Mouse (Mus musculus): ENCODE measurements around the gene 4930505A04Rik.
"Not testable (repeated sequence)": the region's sequence is repeated elsewhere in the genome, so short reads cannot be mapped to it uniquely, and the experiment has no call there.

4930505A04Rik gene

GRCm38 (mm10) chr11:30471751-30472593 is at the start of gene 4930505A04Rik:
Gene 4930505A04Rik (minus strand): TSS chr11:30471827.
- DNase-seq: peak; percentile 85

- no peak for DNase-seq
Observed at GRCm38 (mm10) chr11:30517133-30517532, 45.5 kb upstream of the 4930505A04Rik start.

DNA sequence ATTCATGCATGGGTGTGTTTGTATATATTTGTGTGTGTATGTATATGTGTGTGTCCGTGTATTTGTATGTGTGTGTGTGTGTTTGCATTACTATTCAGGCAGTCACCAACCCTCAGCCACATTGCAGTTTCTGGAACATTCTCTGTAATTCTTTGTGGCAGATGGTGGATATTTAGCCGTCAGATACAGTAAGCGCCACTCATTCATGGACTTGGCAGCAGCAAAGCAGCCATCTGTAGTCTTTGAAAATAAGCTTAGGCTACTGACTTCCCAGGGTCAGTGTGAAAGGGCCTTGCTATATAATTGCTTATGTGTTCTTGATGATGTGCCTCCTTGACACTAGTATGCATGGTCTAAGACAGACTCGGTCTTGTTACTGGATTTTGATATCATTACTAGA is 36.6 kb upstream of the 4930505A04Rik start:
- DNase-seq: no peak

- DNase-seq: no peak
Observed at GRCm38 (mm10) chr11:30498738-30499355, 27.2 kb upstream of the 4930505A04Rik start.

GRCm38 (mm10) chr11:30497151-30497550 is 25.5 kb upstream of the 4930505A04Rik start:
- DNase-seq: no peak

- no peak for DNase-seq
Observed at GRCm38 (mm10) chr11:30491515-30492260, 20.1 kb upstream of the 4930505A04Rik start.

- DNase-seq: no peak
Observed at GRCm38 (mm10) chr11:30488183-30488582, 16.6 kb upstream of the 4930505A04Rik start.

GRCm38 (mm10) chr11:30483286-30483685 is 11.7 kb upstream of the 4930505A04Rik start:
- DNase-seq: no peak

DNA sequence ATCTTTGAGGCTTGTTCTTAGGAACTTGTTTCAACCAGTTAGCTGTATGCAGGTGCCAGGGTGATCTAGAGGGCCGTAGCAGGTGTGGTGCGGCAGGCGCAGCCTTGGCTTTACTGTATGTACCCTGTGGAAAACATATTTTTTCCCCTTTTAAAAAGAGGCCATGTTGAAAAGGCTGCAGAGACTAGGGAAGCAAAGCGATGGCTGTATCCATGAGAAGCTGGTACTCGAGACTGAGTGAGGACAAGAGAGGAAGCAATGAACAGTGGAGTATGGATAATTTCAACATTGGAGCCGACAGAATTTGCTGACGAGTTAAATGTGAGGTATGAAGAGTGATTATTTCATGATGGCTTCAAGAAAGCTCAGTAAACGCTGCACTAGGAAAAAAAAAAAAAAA is 440 bp downstream of the 4930505A04Rik start:
- DNase-seq: no peak

DNA sequence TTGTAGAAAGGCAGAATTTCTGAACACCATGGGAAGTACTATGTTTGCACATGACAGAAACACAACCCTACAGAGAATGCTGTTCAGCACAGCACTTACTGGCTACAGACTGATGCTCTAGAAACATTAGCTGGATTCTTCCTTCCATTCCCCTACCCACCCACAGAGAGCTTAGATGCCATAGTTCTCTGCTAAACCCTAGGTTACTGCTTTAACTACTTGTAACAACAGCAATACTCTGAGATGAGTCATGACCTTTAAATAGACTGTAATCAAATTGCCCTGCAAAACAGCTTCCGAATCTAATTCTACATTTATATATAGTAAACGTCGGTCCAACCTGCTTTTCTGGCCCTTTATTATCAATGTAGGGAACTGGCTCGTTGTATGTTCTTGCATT is 17.3 kb downstream of the 4930505A04Rik start:
- no peak for DNase-seq

- no peak for DNase-seq
Observed at GRCm38 (mm10) chr11:30448126-30448525, 23.5 kb downstream of the 4930505A04Rik start.

DNA sequence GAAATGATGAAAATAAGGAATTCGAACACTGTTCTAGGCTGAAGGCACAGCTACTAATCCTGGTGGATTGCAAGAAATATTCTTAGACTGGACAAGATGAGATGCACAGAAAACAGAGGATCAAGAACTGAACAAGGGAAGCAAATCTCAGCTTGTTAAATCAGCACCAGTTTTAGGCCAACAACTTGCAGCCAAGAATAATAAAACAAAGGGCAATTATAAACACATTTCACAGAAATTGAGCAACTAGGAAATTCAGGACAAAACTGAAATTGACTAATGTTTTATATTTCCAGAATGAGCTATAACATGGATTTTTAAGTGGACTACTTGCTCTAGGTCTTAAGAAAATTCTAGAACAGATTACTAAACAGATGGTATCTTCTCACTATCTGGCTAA is 24.1 kb downstream of the 4930505A04Rik start:
- DNase-seq: no peak

- DNase-seq: not testable (repeated sequence)
Observed at GRCm38 (mm10) chr11:30444192-30444905, 27.3 kb downstream of the 4930505A04Rik start.

- no peak for DNase-seq
Observed at GRCm38 (mm10) chr11:30443746-30444145, 27.9 kb downstream of the 4930505A04Rik start.

- no peak for DNase-seq
Observed at GRCm38 (mm10) chr11:30433256-30433950, 38.2 kb downstream of the 4930505A04Rik start.

DNA sequence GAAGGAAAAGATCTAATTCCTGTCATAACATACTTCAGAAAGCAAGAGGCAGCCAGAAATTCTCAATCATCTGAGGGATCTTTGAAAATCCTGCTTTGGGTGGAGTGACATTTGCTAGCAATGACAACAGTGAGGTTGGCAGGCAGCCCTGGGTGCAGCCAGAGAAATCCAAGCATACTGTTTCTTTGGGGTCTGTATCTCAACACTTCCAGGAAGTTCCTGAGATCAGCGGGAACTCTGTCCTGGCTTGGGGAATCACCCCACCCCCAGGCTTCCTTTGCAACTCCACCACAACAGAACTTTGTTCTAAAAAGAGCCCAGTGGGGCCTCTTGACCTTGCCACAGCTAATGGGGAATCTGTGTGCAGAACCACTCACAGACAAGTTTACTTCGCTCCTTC is 66.0 kb downstream of the 4930505A04Rik start:
- DNase-seq: peak; percentile 14

DNA sequence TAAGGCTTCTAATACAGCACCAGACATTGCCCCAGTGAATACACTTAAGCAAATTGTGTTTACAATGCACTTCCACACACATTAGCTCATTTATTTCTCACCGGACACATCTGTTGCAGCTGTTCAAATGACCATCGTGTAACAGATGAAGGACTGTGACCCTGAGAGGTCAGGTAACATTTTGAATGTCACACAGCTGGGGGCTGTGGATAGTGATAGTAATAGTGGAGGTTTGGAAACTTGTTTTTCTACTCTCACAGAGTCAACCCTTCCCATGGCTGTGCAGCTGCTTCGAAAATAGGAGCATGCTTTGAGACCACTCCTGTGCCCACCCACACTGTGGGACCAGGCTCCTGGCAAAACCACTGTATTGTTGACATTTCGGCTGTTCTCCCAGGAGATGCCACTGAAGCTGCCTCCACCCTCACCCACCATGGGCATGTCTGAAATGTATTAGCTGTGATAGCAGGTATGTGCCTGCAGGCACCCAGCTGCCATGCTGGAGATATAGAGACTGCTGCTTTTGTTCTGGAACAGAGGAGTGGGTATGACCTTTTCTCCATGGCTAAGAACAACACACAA is 66.9 kb downstream of the 4930505A04Rik start:
- no peak for DNase-seq

DNA sequence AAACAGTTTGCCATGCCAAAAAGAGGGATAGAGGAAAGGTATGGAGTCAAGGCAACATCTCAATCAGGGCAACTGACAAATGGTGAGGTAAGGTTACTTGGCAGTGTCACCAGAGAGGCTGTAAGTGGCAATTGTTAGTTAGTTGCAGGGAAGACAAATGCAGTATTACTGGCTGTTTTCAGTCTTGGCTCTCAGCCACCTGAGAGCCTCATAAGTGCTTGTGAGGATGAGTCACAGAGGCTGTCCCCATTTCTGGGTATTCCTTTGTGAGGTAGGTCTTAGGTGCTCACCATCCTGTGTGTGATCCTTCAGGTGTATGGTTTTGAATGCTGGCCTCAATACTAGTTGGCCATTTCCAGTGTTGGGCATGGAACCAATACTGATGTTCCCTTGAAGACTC is 77.3 kb downstream of the 4930505A04Rik start:
- no peak for DNase-seq

DNA sequence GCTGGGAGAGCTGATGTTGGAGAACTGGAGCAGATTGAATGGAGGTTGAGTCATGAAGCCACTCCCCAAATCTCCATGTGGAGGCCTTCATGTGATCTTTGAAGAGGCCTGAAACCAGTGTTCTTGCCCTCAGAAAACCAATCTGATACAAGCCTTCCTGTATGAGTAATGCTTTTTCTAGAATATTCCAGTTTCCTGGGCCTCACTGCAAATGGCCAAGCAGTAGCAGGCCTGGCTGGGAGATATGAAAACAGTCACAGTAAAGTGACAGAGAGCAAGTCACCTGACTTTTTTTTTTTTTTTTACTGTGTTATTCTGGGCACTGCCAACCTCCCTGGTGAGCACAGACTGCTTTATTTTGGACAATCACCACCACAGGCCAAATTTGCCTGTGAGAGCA is 88.6 kb downstream of the 4930505A04Rik start:
- DNase-seq: no peak
